Mouse (Mus musculus): Measurements from ENCODE around the gene Hk2. TPM values are rescaled to one million over a fixed set of nuclear protein-coding genes. Genes with fewer than 3 reads are reported as not detected.

Hk2 gene
- total and polyA plus RNA-seq, 2 experiments from 2014 or later = 2.1 to 2.8 TPM

GRCm38 (mm10) chr6:82805894-82806293 is 31.6 kb upstream of the Hk2 start:
- Histone ChIP-seq H3K9ac (no peak overlapping the region), H3K36me3 (ENCODE audit: insufficient read depth) (no peaks in the 10 kb centered on the region), H3K4me2 (ENCODE audit: low read depth) (no peak overlapping the region), H3K9me3 (ENCODE audit: low read length) (no peaks in the 10 kb centered on the region), H3K27me3 (ENCODE audit: insufficient read depth, low read length) (no peaks in the 10 kb centered on the region), H3K4me1 (ENCODE audit: insufficient read depth) (no peaks in the 10 kb centered on the region), H3K4me3 (ENCODE audit: low read depth, low read length) (no peak overlapping the region), H3K27ac (ENCODE audit: low read depth, low read length) (no peak overlapping the region)
- no peak for TF ChIP-seq CTCF (IDR thresholded peaks at IDR 0.05; ENCODE audit: low read depth)
- ATAC-seq (no peak), DNase-seq (no peak)
- 77% methylated on average over 3 of the region's 3 CpGs for WGBS

- Histone ChIP-seq H3K27me3 (ENCODE audit: insufficient read depth, low read length) (no peaks in the 10 kb centered on the region), H3K36me3 (ENCODE audit: insufficient read depth) (no peaks in the 10 kb centered on the region), H3K9me3 (ENCODE audit: low read length) (no peaks in the 10 kb centered on the region), H3K4me2 (ENCODE audit: low read depth) (no peak overlapping the region), H3K4me3 (ENCODE audit: low read depth, low read length) (no peak overlapping the region), H3K9ac (no peak overlapping the region), H3K27ac (ENCODE audit: low read depth, low read length) (no peak overlapping the region), H3K4me1 (ENCODE audit: insufficient read depth) (no peaks in the 10 kb centered on the region)
- DNase-seq (no peak), ATAC-seq (no peak)
- no peak for TF ChIP-seq CTCF (IDR thresholded peaks at IDR 0.05; ENCODE audit: low read depth)
- 76% methylated on average over 3 of the region's 3 CpGs for WGBS
These were observed 30.7 kb upstream of the Hk2 start for GRCm38 (mm10) chr6:82804984-82805383.

- Histone ChIP-seq H3K27ac (ENCODE audit: low read depth, low read length) (no peak overlapping the region), H3K27me3 (ENCODE audit: insufficient read depth, low read length) (no peaks in the 10 kb centered on the region), H3K9ac (no peak overlapping the region), H3K4me2 (ENCODE audit: low read depth) (no peak overlapping the region), H3K9me3 (ENCODE audit: low read length) (no peaks in the 10 kb centered on the region), H3K4me3 (ENCODE audit: low read depth, low read length) (no peak overlapping the region), H3K4me1 (ENCODE audit: insufficient read depth) (no peaks in the 10 kb centered on the region), H3K36me3 (ENCODE audit: insufficient read depth) (no peaks in the 10 kb centered on the region)
- DNase-seq (no peak), ATAC-seq (no peak)
- no peak for TF ChIP-seq CTCF (IDR thresholded peaks at IDR 0.05; ENCODE audit: low read depth)
- WGBS = 82% methylated on average over 3 of the region's 3 CpGs
These were observed 24.0 kb upstream of the Hk2 start for GRCm38 (mm10) chr6:82798202-82798737.

GRCm38 (mm10) chr6:82797300-82797839 is 23.1 kb upstream of the Hk2 start:
- Histone ChIP-seq H3K4me2 (ENCODE audit: low read depth) (no peak overlapping the region), H3K4me3 (ENCODE audit: low read depth, low read length) (no peak overlapping the region), H3K36me3 (ENCODE audit: insufficient read depth) (no peaks in the 10 kb centered on the region), H3K9me3 (ENCODE audit: low read length) (no peaks in the 10 kb centered on the region), H3K27me3 (ENCODE audit: insufficient read depth, low read length) (no peaks in the 10 kb centered on the region), H3K9ac (no peak overlapping the region), H3K4me1 (ENCODE audit: insufficient read depth) (no peaks in the 10 kb centered on the region), H3K27ac (ENCODE audit: low read depth, low read length) (no peak overlapping the region)
- TF ChIP-seq CTCF (IDR thresholded peaks at IDR 0.05; ENCODE audit: low read depth) = no peak
- ATAC-seq (no peak), DNase-seq (no peak)
- WGBS = 29% methylated on average over 5 of the region's 5 CpGs

GRCm38 (mm10) chr6:82790864-82791263 is 16.6 kb upstream of the Hk2 start:
- Histone ChIP-seq H3K4me2 (ENCODE audit: low read depth) (no peak overlapping the region), H3K36me3 (ENCODE audit: insufficient read depth) (no peaks in the 10 kb centered on the region), H3K9me3 (ENCODE audit: low read length) (no peaks in the 10 kb centered on the region), H3K4me1 (ENCODE audit: insufficient read depth) (no peaks in the 10 kb centered on the region), H3K27ac (ENCODE audit: low read depth, low read length) (no peak overlapping the region), H3K27me3 (ENCODE audit: insufficient read depth, low read length) (no peaks in the 10 kb centered on the region), H3K4me3 (ENCODE audit: low read depth, low read length) (no peak overlapping the region), H3K9ac (no peak overlapping the region)
- WGBS = 85% methylated on average over 2 of the region's 2 CpGs
- TF ChIP-seq CTCF (IDR thresholded peaks at IDR 0.05; ENCODE audit: low read depth) = no peak
- ATAC-seq (no peak), DNase-seq (no peak)

GRCm38 (mm10) chr6:82783906-82784305 is 9.7 kb upstream of the Hk2 start:
- 55% methylated on average over 4 of the region's 4 CpGs for WGBS
- no peak overlapping the region for H3K4me2 ChIP-seq (ENCODE audit: low read depth)
- no peak overlapping the region for H3K4me3 ChIP-seq (ENCODE audit: low read depth, low read length)
- no peaks in the 10 kb centered on the region for H3K36me3 ChIP-seq (ENCODE audit: insufficient read depth)
- TF ChIP-seq CTCF (IDR thresholded peaks at IDR 0.05; ENCODE audit: low read depth) = no peak
- no peaks in the 10 kb centered on the region for H3K27me3 ChIP-seq (ENCODE audit: insufficient read depth, low read length)
- no peaks in the 10 kb centered on the region for H3K4me1 ChIP-seq (ENCODE audit: insufficient read depth)
- no peak for ATAC-seq
- no peak for DNase-seq
- no peak overlapping the region for H3K9ac ChIP-seq
- no peak overlapping the region for H3K27ac ChIP-seq (ENCODE audit: low read depth, low read length)
- H3K9me3 ChIP-seq (ENCODE audit: low read length) = no peaks in the 10 kb centered on the region

- Histone ChIP-seq H3K9me3 (ENCODE audit: low read length) (no peaks in the 10 kb centered on the region), H3K4me3 (ENCODE audit: low read depth, low read length) (no peak overlapping the region), H3K9ac (no peak overlapping the region), H3K4me1 (ENCODE audit: insufficient read depth) (no peaks in the 10 kb centered on the region), H3K4me2 (ENCODE audit: low read depth) (no peak overlapping the region), H3K36me3 (ENCODE audit: insufficient read depth) (no peaks in the 10 kb centered on the region), H3K27ac (ENCODE audit: low read depth, low read length) (no peak overlapping the region), H3K27me3 (ENCODE audit: insufficient read depth, low read length) (no peaks in the 10 kb centered on the region; the same call in 1 of the 2 replicates)
- ATAC-seq (no peak), DNase-seq (no peak)
- WGBS = 51% methylated on average over 8 of the region's 8 CpGs
- no peak for TF ChIP-seq CTCF (IDR thresholded peaks at IDR 0.05; ENCODE audit: low read depth)
These were observed 6.6 kb upstream of the Hk2 start for GRCm38 (mm10) chr6:82780802-82781393.
